Mouse (Mus musculus) layer of hippocampus, adult 18-20 months (tissue): Measurements from ENCODE around the gene Gm20605. TPM values are rescaled to one million over a fixed set of nuclear protein-coding genes. Genes with fewer than 3 reads are reported as not detected.

Source experiments
- DNase-seq, 2 experiments: peaks; one replicate each; pipeline ENCODE4 v3.0.0; 2022; ENCODE audit warnings: low spot score in 2 of 2
- long read RNA-seq: library from polyadenylated mRNA; stranded (forward); transcript quantifications from one replicate; pipeline ENCODE4 v2.0.0, GENCODE M21; 2021
- total RNA-seq, 2 experiments: library from RNA; stranded (reverse); gene quantifications; 2 replicates each; pipeline ENCODE4 v1.2.3; 2021

The Gm20605 gene
- total RNA-seq, result 10 to 100 TPM; 13.5 to 21.4 TPM
- long read RNA-seq, full-length matches to known transcripts, result 22 of 48 reads
- long read RNA-seq, partial matches to known transcripts, result 5 of 48 reads
- long read RNA-seq, other reads (novel, unspliced or antisense), result 21 of 48 reads

- DNase-seq, result peak; percentile 99
These were observed at the start of gene Gm20605, which contains the start of the genes Fbxo24 and Lrch4 for GRCm38 (mm10) chr5:137628498-137629305. TSS of gene Gm20605 (plus strand) at chr5:137629175. TSS of gene Fbxo24 (minus strand) at chr5:137629002. TSS of gene Lrch4 (plus strand) at chr5:137629121.

GRCm38 (mm10) chr5:137580246-137580645 is 48.7 kb upstream of the Gm20605 start:
- no peak for DNase-seq

GRCm38 (mm10) chr5:137582702-137583101 is 46.3 kb upstream of the Gm20605 start:
- no peak for DNase-seq

- DNase-seq, result peak; percentile 48 to 69
These were observed 45.3 kb upstream of the Gm20605 start for GRCm38 (mm10) chr5:137583670-137584169.

- peak in 1 of 2 experiments; percentile 74 for DNase-seq
These were observed 44.0 kb upstream of the Gm20605 start for GRCm38 (mm10) chr5:137584976-137585375.

- no peak for DNase-seq
These were observed 38.5 kb upstream of the Gm20605 start for GRCm38 (mm10) chr5:137590507-137590906.

- DNase-seq, result no peak
These were observed 33.1 kb upstream of the Gm20605 start for GRCm38 (mm10) chr5:137595921-137596320.

GRCm38 (mm10) chr5:137596601-137597261 is 32.2 kb upstream of the Gm20605 start:
- DNase-seq, result no peak

- no peak for DNase-seq
These were observed 31.4 kb upstream of the Gm20605 start for GRCm38 (mm10) chr5:137597625-137598024.

GRCm38 (mm10) chr5:137598100-137598826 is 30.7 kb upstream of the Gm20605 start:
- DNase-seq, result no peak

- no peak for DNase-seq
These were observed 29.4 kb upstream of the Gm20605 start for GRCm38 (mm10) chr5:137599600-137599999.

GRCm38 (mm10) chr5:137600281-137600618 is 28.7 kb upstream of the Gm20605 start:
- DNase-seq, result no peak

- DNase-seq, result peak; percentile 91 to 97
These were observed 28.2 kb upstream of the Gm20605 start, which contains the start of gene Mospd3 for GRCm38 (mm10) chr5:137600619-137601364. TSS of gene Mospd3 (minus strand) at chr5:137601058.

GRCm38 (mm10) chr5:137601365-137601729 is 27.6 kb upstream of the Gm20605 start:
- no peak for DNase-seq

- no peak for DNase-seq
These were observed 20.9 kb upstream of the Gm20605 start for GRCm38 (mm10) chr5:137607860-137608653.

GRCm38 (mm10) chr5:137608654-137609190 is 20.3 kb upstream of the Gm20605 start:
- DNase-seq, result no peak

GRCm38 (mm10) chr5:137609292-137609691 is 19.7 kb upstream of the Gm20605 start:
- no peak for DNase-seq

GRCm38 (mm10) chr5:137610056-137610455 is 18.9 kb upstream of the Gm20605 start:
- no peak for DNase-seq

- no peak for DNase-seq
These were observed 18.3 kb upstream of the Gm20605 start for GRCm38 (mm10) chr5:137610548-137611244.
